Mouse (Mus musculus): ENCODE results near the gene H2-DMb2. TPM values are rescaled to one million over a fixed set of nuclear protein-coding genes. Genes with fewer than 3 reads are reported as not detected.

Gene H2-DMb2
- not detected in 2 replicates for polyA plus RNA-seq (2012)

GRCm38 (mm10) chr17:34143033-34143432 is at the start of gene H2-DMb2:
Gene H2-DMb2, plus strand, starts transcription at chr17:34143307.
- H3K27me3 ChIP-seq (ENCODE audit: control insufficient read depth): peaks cover 33% of the 10 kb centered on the region
- H3K4me3 ChIP-seq (replicated peaks): no peak within 1 kb of the TSS
- no peaks in the 10 kb centered on the region for H3K36me3 ChIP-seq (ENCODE audit: control insufficient read depth)
- no peak for TF ChIP-seq GATA1 (IDR thresholded peaks at IDR 0.05; ENCODE audit: low read length)
- TF ChIP-seq TAL1 (IDR thresholded peaks at IDR 0.05; ENCODE audit: low read length): no peak
- peaks cover 17% of the 10 kb centered on the region for H3K4me1 ChIP-seq (ENCODE audit: control insufficient read depth)
- no peaks in the 10 kb centered on the region for H3K9me3 ChIP-seq (ENCODE audit: control insufficient read depth, low read length)

- H3K27me3 ChIP-seq (ENCODE audit: control insufficient read depth): peaks cover 17% of the 10 kb centered on the region
- TF ChIP-seq GATA1 (IDR thresholded peaks at IDR 0.05; ENCODE audit: low read length): no peak
- TF ChIP-seq TAL1 (IDR thresholded peaks at IDR 0.05; ENCODE audit: low read length): no peak
- H3K36me3 ChIP-seq (ENCODE audit: control insufficient read depth): no peaks in the 10 kb centered on the region
- H3K9me3 ChIP-seq (ENCODE audit: control insufficient read depth, low read length): no peaks in the 10 kb centered on the region
- no peak overlapping the region for H3K4me3 ChIP-seq (replicated peaks)
- peaks cover 22% of the 10 kb centered on the region for H3K4me1 ChIP-seq (ENCODE audit: control insufficient read depth)
These were observed 48.6 kb upstream of the H2-DMb2 start for GRCm38 (mm10) chr17:34094283-34095035.

- no peaks in the 10 kb centered on the region for H3K9me3 ChIP-seq (ENCODE audit: control insufficient read depth, low read length)
- H3K4me3 ChIP-seq (replicated peaks): no peak overlapping the region
- H3K27me3 ChIP-seq (ENCODE audit: control insufficient read depth): peaks cover 17% of the 10 kb centered on the region
- H3K36me3 ChIP-seq (ENCODE audit: control insufficient read depth): no peaks in the 10 kb centered on the region
- peaks cover 23% of the 10 kb centered on the region for H3K4me1 ChIP-seq (ENCODE audit: control insufficient read depth)
- TF ChIP-seq GATA1 (IDR thresholded peaks at IDR 0.05; ENCODE audit: low read length) (no peak), TAL1 (IDR thresholded peaks at IDR 0.05; ENCODE audit: low read length) (no peak)
These were observed 46.6 kb upstream of the H2-DMb2 start for GRCm38 (mm10) chr17:34096497-34097010.

- no peaks in the 10 kb centered on the region for H3K36me3 ChIP-seq (ENCODE audit: control insufficient read depth)
- H3K9me3 ChIP-seq (ENCODE audit: control insufficient read depth, low read length): no peaks in the 10 kb centered on the region
- no peak for TF ChIP-seq TAL1 (IDR thresholded peaks at IDR 0.05; ENCODE audit: low read length)
- TF ChIP-seq GATA1 (IDR thresholded peaks at IDR 0.05; ENCODE audit: low read length): no peak
- H3K4me1 ChIP-seq (ENCODE audit: control insufficient read depth): peaks cover 26% of the 10 kb centered on the region
- H3K27me3 ChIP-seq (ENCODE audit: control insufficient read depth): peaks cover 15% of the 10 kb centered on the region
- H3K4me3 ChIP-seq (replicated peaks): no peak overlapping the region
These were observed 45.8 kb upstream of the H2-DMb2 start for GRCm38 (mm10) chr17:34097272-34097671.

GRCm38 (mm10) chr17:34098709-34099479 is 44.2 kb upstream of the H2-DMb2 start:
- H3K27me3 ChIP-seq (ENCODE audit: control insufficient read depth): peaks cover 14% of the 10 kb centered on the region
- H3K4me1 ChIP-seq (ENCODE audit: control insufficient read depth): peaks cover 17% of the 10 kb centered on the region
- H3K9me3 ChIP-seq (ENCODE audit: control insufficient read depth, low read length): no peaks in the 10 kb centered on the region
- H3K36me3 ChIP-seq (ENCODE audit: control insufficient read depth): no peaks in the 10 kb centered on the region
- TF ChIP-seq GATA1 (IDR thresholded peaks at IDR 0.05; ENCODE audit: low read length): no peak
- no peak for TF ChIP-seq TAL1 (IDR thresholded peaks at IDR 0.05; ENCODE audit: low read length)
- no peak overlapping the region for H3K4me3 ChIP-seq (replicated peaks)

- peaks cover 11% of the 10 kb centered on the region for H3K4me1 ChIP-seq (ENCODE audit: control insufficient read depth)
These were observed 43.6 kb upstream of the H2-DMb2 start for GRCm38 (mm10) chr17:34099531-34099930.

GRCm38 (mm10) chr17:34101185-34101584 is 41.9 kb upstream of the H2-DMb2 start:
- Histone ChIP-seq H3K27me3 (ENCODE audit: control insufficient read depth) (peaks cover under 1% of the 10 kb centered on the region; the same call in 1 of the 2 replicates), H3K4me1 (ENCODE audit: control insufficient read depth) (peaks cover 11% of the 10 kb centered on the region)
- TF ChIP-seq TAL1 (IDR thresholded peaks at IDR 0.05; ENCODE audit: low read length): no peak
- TF ChIP-seq GATA1 (IDR thresholded peaks at IDR 0.05; ENCODE audit: low read length): no peak

More at GRCm38 (mm10) chr17:34099531-34099930, 43.6 kb upstream of the H2-DMb2 start:
- Histone ChIP-seq H3K27me3 (ENCODE audit: control insufficient read depth) (peaks cover 8% of the 10 kb centered on the region), H3K36me3 (ENCODE audit: control insufficient read depth) (no peaks in the 10 kb centered on the region), H3K4me3 (replicated peaks) (no peak overlapping the region), H3K9me3 (ENCODE audit: control insufficient read depth, low read length) (no peaks in the 10 kb centered on the region)
- TF ChIP-seq TAL1 (IDR thresholded peaks at IDR 0.05; ENCODE audit: low read length): no peak
- TF ChIP-seq GATA1 (IDR thresholded peaks at IDR 0.05; ENCODE audit: low read length): no peak

GRCm38 (mm10) chr17:34101604-34102032 is 41.5 kb upstream of the H2-DMb2 start:
- Histone ChIP-seq H3K27me3 (ENCODE audit: control insufficient read depth) (no peaks in the 10 kb centered on the region; the same call in 1 of the 2 replicates), H3K4me3 (replicated peaks) (peak overlapping the region; percentile 29), H3K4me1 (ENCODE audit: control insufficient read depth) (peaks cover 11% of the 10 kb centered on the region), H3K36me3 (ENCODE audit: control insufficient read depth) (no peaks in the 10 kb centered on the region), H3K9me3 (ENCODE audit: control insufficient read depth, low read length) (no peaks in the 10 kb centered on the region)
- TF ChIP-seq GATA1 (IDR thresholded peaks at IDR 0.05; ENCODE audit: low read length) (no peak), TAL1 (IDR thresholded peaks at IDR 0.05; ENCODE audit: low read length) (no peak)

More at GRCm38 (mm10) chr17:34101185-34101584, 41.9 kb upstream of the H2-DMb2 start:
- no peaks in the 10 kb centered on the region for H3K9me3 ChIP-seq (ENCODE audit: control insufficient read depth, low read length)
- H3K4me3 ChIP-seq (replicated peaks): no peak overlapping the region
- no peaks in the 10 kb centered on the region for H3K36me3 ChIP-seq (ENCODE audit: control insufficient read depth)

GRCm38 (mm10) chr17:34102831-34103230 is 40.3 kb upstream of the H2-DMb2 start:
- Histone ChIP-seq H3K4me1 (ENCODE audit: control insufficient read depth) (peaks cover 11% of the 10 kb centered on the region), H3K27me3 (ENCODE audit: control insufficient read depth) (no peaks in the 10 kb centered on the region; the same call in 1 of the 2 replicates), H3K4me3 (replicated peaks) (no peak overlapping the region), H3K9me3 (ENCODE audit: control insufficient read depth, low read length) (no peaks in the 10 kb centered on the region), H3K36me3 (ENCODE audit: control insufficient read depth) (peaks cover 5% of the 10 kb centered on the region)
- TF ChIP-seq GATA1 (IDR thresholded peaks at IDR 0.05; ENCODE audit: low read length): no peak
- no peak for TF ChIP-seq TAL1 (IDR thresholded peaks at IDR 0.05; ENCODE audit: low read length)
